Mouse (Mus musculus) inflammation-experienced regulatory T-cells (primary cell): ENCODE measurements around the gene Lipk. TPM values are rescaled to one million over a fixed set of nuclear protein-coding genes. Genes with fewer than 3 reads are reported as not detected.

ENCODE experiments used
- polyA plus RNA-seq, 2 experiments: library from polyadenylated mRNA; unstranded; fragments of 100-300 nt; shearing (Covaris generic); gene quantifications; one replicate each; pipeline ENCODE4 v1.2.1; 2017

Lipk gene
- not detected for polyA plus RNA-seq

DNA sequence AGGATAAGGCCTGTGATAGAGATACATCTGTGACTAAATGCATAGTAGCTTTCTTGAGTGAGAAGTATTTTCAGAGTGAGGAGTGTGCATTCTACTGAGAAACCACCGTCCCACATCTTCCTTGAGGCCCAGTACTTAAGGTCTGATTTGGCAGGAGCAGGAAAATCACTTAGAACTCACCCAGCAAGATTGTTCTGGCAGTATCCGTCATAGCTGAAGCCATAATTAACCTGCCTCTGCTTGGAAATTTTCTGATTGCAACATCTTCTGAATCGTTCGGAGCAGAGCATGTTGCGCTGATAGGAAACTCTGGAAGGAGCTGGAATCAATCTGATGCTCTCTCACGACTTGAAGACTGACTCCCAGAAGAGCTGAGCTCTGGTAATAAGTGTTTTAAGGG is at the start of gene Lipk:
Gene Lipk, plus strand, starts transcription at position 289 of the 400 bp plus-strand sequence.

DNA sequence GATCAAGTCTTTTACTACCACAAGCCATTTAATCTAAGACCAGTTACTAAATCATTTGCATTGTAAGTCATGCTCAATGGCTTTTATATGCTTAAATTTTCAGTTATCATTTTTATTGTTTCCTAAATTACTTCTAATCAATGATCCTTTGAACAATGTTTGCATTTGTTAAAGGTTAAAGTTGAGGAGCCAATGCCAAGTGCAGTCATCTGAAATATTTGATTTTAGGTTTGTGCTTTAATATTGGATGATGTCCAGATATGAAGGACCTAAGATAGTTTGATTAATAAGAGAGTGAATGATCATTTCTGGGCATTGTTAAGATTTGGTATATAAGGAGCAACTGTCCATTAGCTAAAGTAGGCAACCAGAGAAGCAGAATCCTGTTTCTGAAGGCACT is 47.2 kb upstream of the Lipk start, which contains the start of gene Lipf:
Gene Lipf, plus strand, starts transcription at position 301 of the 400 bp plus-strand sequence.

DNA sequence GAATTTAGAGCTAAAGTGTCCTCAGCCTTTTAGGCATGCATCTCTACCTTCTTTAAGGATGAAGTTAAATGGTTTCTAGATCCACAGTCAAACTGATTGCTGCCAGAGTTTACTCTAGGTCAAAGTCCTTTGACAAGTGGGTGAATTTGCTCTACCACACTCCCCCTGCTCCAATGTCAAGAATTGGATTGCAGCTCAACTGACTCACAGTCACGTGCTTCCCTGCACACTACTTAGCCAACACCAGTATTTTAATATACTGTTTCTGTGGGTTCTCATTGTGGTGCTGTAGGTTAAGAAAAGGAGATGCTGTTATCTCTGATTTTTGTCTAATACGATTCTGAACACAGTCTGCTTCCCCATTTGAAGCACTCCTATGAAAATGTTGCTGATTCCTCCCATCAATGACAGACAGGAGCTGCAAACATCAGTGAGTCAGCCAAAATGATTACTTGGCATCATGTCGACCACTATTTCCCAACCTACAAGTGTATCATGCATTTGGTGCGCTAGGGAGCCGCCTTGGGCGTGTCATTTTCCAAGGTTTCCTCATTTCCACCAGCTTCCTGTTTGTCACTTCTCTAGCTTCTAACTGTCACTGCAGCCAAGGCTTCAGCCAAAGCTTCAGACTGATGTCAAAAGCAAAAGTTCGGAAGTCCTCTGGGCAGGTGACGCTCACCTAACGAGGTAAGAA is 58.8 kb downstream of the Lipk start, which contains the start of gene Lipn:
Gene Lipn, plus strand, starts transcription at position 580 of the 694 bp plus-strand sequence.

Other genes starting within 250 kb of the Lipk start
- 10 to 100 TPM; 13.1 to 16.3 TPM for gene Lipo3, start 246.3 kb upstream of the Lipk start, polyA plus RNA-seq
- not detected for gene Lipo1, start 220.8 kb upstream of the Lipk start, polyA plus RNA-seq
- not detected for gene Lipf, start 47.1 kb upstream of the Lipk start, polyA plus RNA-seq
- not detected for gene Lipn, start 59.1 kb downstream of the Lipk start, polyA plus RNA-seq
- not detected for gene Lipm, start 92.6 kb downstream of the Lipk start, polyA plus RNA-seq
- 1 to 10 TPM in 1 of 2 experiments, under 1 TPM in 1; 0.42 to 1.4 TPM for gene Ankrd22, start 157.8 kb downstream of the Lipk start, polyA plus RNA-seq
- gene Stambpl1, start 183.9 kb downstream of the Lipk start, polyA plus RNA-seq = 100 to 1,000 TPM; 109 to 112 TPM
- 1 to 10 TPM in 1 of 2 experiments, under 1 TPM in 1; 0.47 to 1.3 TPM for gene Acta2, start 247.3 kb downstream of the Lipk start, polyA plus RNA-seq